Mouse (Mus musculus) kidney, embryonic 15.5 days (tissue): Measurements from ENCODE around the gene Gm47955. TPM values are rescaled to one million over a fixed set of nuclear protein-coding genes. Genes with fewer than 3 reads are reported as not detected.
"Not testable (repeated sequence)": the region's sequence is repeated elsewhere in the genome, so short reads cannot be mapped to it uniquely, and the experiment has no call there.

ENCODE experiments used
- ATAC-seq: fragments of 200-750 bp; cut with Nextera tagmentation; replicated peaks from 2 replicates; pipeline ENCODE4 v1.8.0; 2017; ENCODE audit warnings: moderate TSS enrichment; ENCODE audit not compliant: low FRiP score
- H3K27ac ChIP-seq: fragments of 300-500 bp; sonication (generic); 2 replicates; pipeline ENCODE4 v1.5.1; 2015; ENCODE audit warnings: mild to moderate bottlenecking, inconsistent platforms
- H3K27me3 ChIP-seq: fragments of 300-500 bp; sonication (generic); 2 replicates; pipeline ENCODE4 v1.6.1; 2015; ENCODE audit warnings: inconsistent platforms
- H3K36me3 ChIP-seq: fragments of 300-500 bp; sonication (generic); 2 replicates; pipeline ENCODE4 v1.6.1; 2015; ENCODE audit warnings: inconsistent platforms
- H3K4me1 ChIP-seq: fragments of 300-500 bp; sonication (generic); 2 replicates; pipeline ENCODE4 v1.6.1; 2015; ENCODE audit warnings: inconsistent platforms
- H3K4me2 ChIP-seq: fragments of 300-500 bp; sonication (generic); 2 replicates; pipeline ENCODE4 v1.6.1; 2015; ENCODE audit warnings: moderate library complexity, mild to moderate bottlenecking, inconsistent platforms
- H3K4me3 ChIP-seq: fragments of 300-500 bp; sonication (generic); replicated peaks from 2 replicates; pipeline ENCODE4 v1.5.1; 2015; ENCODE audit warnings: mild to moderate bottlenecking, inconsistent platforms
- H3K9ac ChIP-seq: fragments of 300-500 bp; sonication (generic); 2 replicates; pipeline ENCODE4 v1.6.1; 2015; ENCODE audit warnings: mild to moderate bottlenecking, inconsistent platforms
- H3K9me3 ChIP-seq: fragments of 300-500 bp; sonication (generic); replicated peaks from 2 replicates; pipeline ENCODE4 v1.6.1; 2016; ENCODE audit warnings: inconsistent platforms
- WGBS: fragments of 180-500 bp; shearing (Covaris S2); methylation state at CpG from one replicate; pipeline ENCODE4 v1.1.7; 2015; ENCODE audit warnings: mixed read lengths; 5-methylcytosine and 5-hydroxymethylcytosine counted together
- polyA plus RNA-seq: library from polyadenylated mRNA; unstranded; fragments of >200 nt; fragmentation: Nextera tagmentation; extraction: Ambion mirVana; gene quantifications from 2 replicates; pipeline ENCODE4 v1.2.1, GENCODE M21; 2015

Gene Gm47955
- polyA plus RNA-seq, 1 experiment from 2014 or later = not detected

GRCm38 (mm10) chr1:82972046-82972445 is 12.0 kb downstream of the Gm47955 start:
- Histone ChIP-seq H3K9me3 (no peaks in the 10 kb centered on the region), H3K4me3 (no peak overlapping the region), H3K27ac (peak overlapping the region; percentile 54), H3K27me3 (no peaks in the 10 kb centered on the region), H3K36me3 (no peaks in the 10 kb centered on the region), H3K4me2 (no peak overlapping the region), H3K4me1 (no peaks in the 10 kb centered on the region), H3K9ac (no peak overlapping the region)
- WGBS = 53% methylated on average over 4 of the region's 4 CpGs
- no peak for ATAC-seq

- peak overlapping the region; percentile 37; the same call in 1 of the 2 replicates for H3K27ac ChIP-seq
- 85% methylated on average over 1 of the region's 1 CpGs for WGBS
- no peak overlapping the region for H3K4me2 ChIP-seq
Measured at GRCm38 (mm10) chr1:82973244-82973643, 13.2 kb downstream of the Gm47955 start.

DNA sequence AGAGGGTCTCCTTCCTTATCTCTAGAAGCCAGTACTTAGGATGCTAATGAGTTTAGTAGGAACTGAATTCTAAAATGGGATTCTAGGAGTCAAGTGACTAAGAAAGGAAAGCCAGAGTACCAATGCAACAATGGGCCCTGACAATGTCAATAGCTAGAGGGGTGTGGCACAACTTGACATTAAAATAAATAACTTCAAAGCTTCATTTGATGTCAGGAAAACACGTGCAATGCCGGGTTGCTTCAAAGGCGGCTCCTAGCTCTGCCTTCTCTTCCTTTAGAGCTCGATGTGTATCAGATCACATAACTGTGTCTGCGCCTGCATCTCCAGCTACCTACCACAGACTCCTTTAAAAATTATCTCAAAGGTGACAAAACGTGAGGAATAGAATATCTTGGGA is 13.8 kb downstream of the Gm47955 start:
- no peaks in the 10 kb centered on the region for H3K9me3 ChIP-seq
- no peaks in the 10 kb centered on the region for H3K36me3 ChIP-seq
- no peak overlapping the region for H3K4me3 ChIP-seq
- no peaks in the 10 kb centered on the region for H3K27me3 ChIP-seq
- no peaks in the 10 kb centered on the region for H3K4me1 ChIP-seq
- H3K27ac ChIP-seq = 0 out of 2 replicates have a peak overlapping the region, but pooled peaks have one; percentile 15
- no peak overlapping the region for H3K9ac ChIP-seq
- no peak for ATAC-seq
- H3K4me2 ChIP-seq = no peak overlapping the region
- 63% methylated on average over 6 of the region's 6 CpGs for WGBS

More at GRCm38 (mm10) chr1:82973244-82973643, 13.2 kb downstream of the Gm47955 start:
- H3K9me3 ChIP-seq = no peaks in the 10 kb centered on the region
- ATAC-seq = no peak
- no peak overlapping the region for H3K4me3 ChIP-seq
- no peak overlapping the region for H3K9ac ChIP-seq
- no peaks in the 10 kb centered on the region for H3K4me1 ChIP-seq
- H3K36me3 ChIP-seq = no peaks in the 10 kb centered on the region
- no peaks in the 10 kb centered on the region for H3K27me3 ChIP-seq

GRCm38 (mm10) chr1:82974342-82974741 is 14.3 kb downstream of the Gm47955 start:
- no peaks in the 10 kb centered on the region for H3K9me3 ChIP-seq
- peak; percentile 60 for ATAC-seq
- H3K4me2 ChIP-seq = no peak overlapping the region

GRCm38 (mm10) chr1:82975750-82976149 is 15.7 kb downstream of the Gm47955 start:
- WGBS = 71% methylated on average over 5 of the region's 5 CpGs
- ATAC-seq = no peak
- H3K4me1 ChIP-seq = no peaks in the 10 kb centered on the region
- no peaks in the 10 kb centered on the region for H3K27me3 ChIP-seq
- H3K4me3 ChIP-seq = no peak overlapping the region
- H3K27ac ChIP-seq = no peak overlapping the region
- no peaks in the 10 kb centered on the region for H3K9me3 ChIP-seq
- H3K9ac ChIP-seq = no peak overlapping the region
- H3K4me2 ChIP-seq = no peak overlapping the region
- H3K36me3 ChIP-seq = no peaks in the 10 kb centered on the region

More at GRCm38 (mm10) chr1:82974342-82974741, 14.3 kb downstream of the Gm47955 start:
- H3K27ac ChIP-seq = 0 out of 2 replicates have a peak overlapping the region, but pooled peaks have one; percentile 15
- no peaks in the 10 kb centered on the region for H3K36me3 ChIP-seq
- no peak overlapping the region for H3K4me3 ChIP-seq
- WGBS = 80% methylated on average over 9 of the region's 9 CpGs
- no peaks in the 10 kb centered on the region for H3K27me3 ChIP-seq
- H3K4me1 ChIP-seq = no peaks in the 10 kb centered on the region
- H3K9ac ChIP-seq = no peak overlapping the region

DNA sequence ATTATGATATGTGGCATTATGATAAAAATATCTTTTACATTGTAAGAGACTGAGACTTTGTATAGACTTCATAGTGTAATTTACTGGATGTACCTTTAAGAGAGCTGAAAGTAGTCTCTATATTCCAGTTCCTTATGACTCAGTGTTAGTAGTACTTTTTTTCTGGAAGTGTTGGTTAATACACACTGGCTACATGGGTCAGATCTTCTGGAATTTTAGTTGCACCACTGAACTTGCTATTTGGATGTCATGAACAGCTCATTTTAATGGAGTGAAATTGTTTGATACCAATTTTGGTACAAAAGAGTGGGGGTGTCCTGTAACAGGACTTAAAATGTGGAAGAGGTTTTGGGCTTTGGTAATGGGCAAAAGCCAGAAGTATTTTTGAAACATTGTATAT is 17.8 kb downstream of the Gm47955 start:
- Histone ChIP-seq H3K36me3 (no peaks in the 10 kb centered on the region), H3K9ac (no peak overlapping the region), H3K27ac (no peak overlapping the region), H3K27me3 (no peaks in the 10 kb centered on the region), H3K4me1 (no peaks in the 10 kb centered on the region), H3K4me2 (no peak overlapping the region), H3K9me3 (no peaks in the 10 kb centered on the region), H3K4me3 (no peak overlapping the region)
- no peak for ATAC-seq

DNA sequence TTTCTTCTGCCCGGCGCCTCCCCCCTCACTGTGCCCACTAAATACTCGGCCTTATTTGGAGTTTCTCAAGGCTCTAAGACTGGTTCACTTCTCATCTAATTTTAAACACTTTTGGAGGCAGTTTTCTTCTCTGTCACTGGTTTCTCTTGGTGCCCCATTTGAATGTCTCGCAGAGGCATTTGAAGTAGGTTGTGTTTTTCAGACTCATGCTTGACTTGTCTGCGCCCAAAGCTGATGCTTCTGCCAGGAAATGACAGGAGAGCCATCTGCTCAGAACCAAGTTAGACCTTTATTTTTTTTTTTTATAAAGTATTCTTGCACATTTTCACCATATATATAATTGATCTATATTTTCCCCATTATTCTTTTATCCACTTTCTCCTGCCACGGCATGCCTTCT is 26.7 kb downstream of the Gm47955 start:
- no peak for ATAC-seq
- no peak overlapping the region for H3K4me3 ChIP-seq
- no peaks in the 10 kb centered on the region; the same call in 1 of the 2 replicates for H3K9me3 ChIP-seq
- H3K27ac ChIP-seq = no peak overlapping the region
- H3K36me3 ChIP-seq = no peaks in the 10 kb centered on the region
- 89% methylated on average over 6 of the region's 6 CpGs for WGBS
- no peaks in the 10 kb centered on the region for H3K4me1 ChIP-seq
- no peak overlapping the region for H3K9ac ChIP-seq
- H3K4me2 ChIP-seq = no peak overlapping the region
- H3K27me3 ChIP-seq = no peaks in the 10 kb centered on the region

DNA sequence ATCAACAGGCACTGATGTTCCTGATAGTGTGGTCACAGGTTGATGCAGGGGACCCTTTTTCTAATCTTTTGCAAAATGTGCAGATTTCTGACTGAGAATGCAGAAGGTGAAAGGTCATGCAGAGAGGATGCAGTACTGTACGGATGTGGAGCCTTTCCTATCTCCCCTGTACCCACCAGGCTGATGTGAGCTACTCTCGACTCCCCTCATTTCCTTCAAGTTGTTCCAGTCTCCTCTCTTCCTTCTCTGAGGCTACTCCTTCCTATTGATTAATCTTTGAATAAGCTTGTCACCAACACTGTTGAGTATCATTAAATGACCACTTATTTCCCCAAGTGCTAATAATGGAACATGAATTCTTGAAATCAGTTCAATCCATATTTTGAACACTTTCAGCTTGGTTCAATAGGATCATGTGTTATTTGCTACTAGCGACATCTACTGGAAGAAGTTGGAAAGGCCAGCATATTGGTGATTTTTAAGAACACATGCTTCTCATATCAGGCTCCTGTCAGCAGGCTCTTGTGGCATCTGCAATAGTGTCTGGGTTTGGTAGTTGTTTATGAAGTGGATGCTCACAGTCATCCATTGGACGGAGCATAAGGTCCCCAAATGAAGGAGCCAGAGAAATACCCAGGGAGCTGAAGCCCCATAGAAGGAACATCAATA is 27.6 kb downstream of the Gm47955 start:
- Histone ChIP-seq H3K9ac (no peak overlapping the region), H3K4me1 (no peaks in the 10 kb centered on the region), H3K9me3 (no peaks in the 10 kb centered on the region; the same call in 1 of the 2 replicates), H3K4me2 (no peak overlapping the region), H3K4me3 (no peak overlapping the region), H3K27me3 (no peaks in the 10 kb centered on the region), H3K36me3 (no peaks in the 10 kb centered on the region), H3K27ac (no peak overlapping the region)
- ATAC-seq = no peak
- 36% methylated on average over 4 of the region's 4 CpGs for WGBS

- Histone ChIP-seq H3K9ac (no peak overlapping the region), H3K27me3 (no peaks in the 10 kb centered on the region), H3K27ac (no peak overlapping the region), H3K9me3 (no peaks in the 10 kb centered on the region), H3K4me1 (no peaks in the 10 kb centered on the region), H3K4me2 (no peak overlapping the region), H3K4me3 (no peak overlapping the region), H3K36me3 (no peaks in the 10 kb centered on the region)
- 64% methylated on average over 4 of the region's 4 CpGs for whole genome bisulfite sequencing
- no peak for ATAC-seq
Measured at GRCm38 (mm10) chr1:82991062-82991461, 31.0 kb downstream of the Gm47955 start.

GRCm38 (mm10) chr1:82991596-82991995 is 31.5 kb downstream of the Gm47955 start:
- Histone ChIP-seq H3K36me3 (no peaks in the 10 kb centered on the region), H3K9ac (no peak overlapping the region), H3K4me1 (no peaks in the 10 kb centered on the region), H3K27me3 (no peaks in the 10 kb centered on the region), H3K9me3 (no peaks in the 10 kb centered on the region), H3K4me2 (no peak overlapping the region), H3K27ac (0 out of 2 replicates have a peak overlapping the region, but pooled peaks have one; percentile 33), H3K4me3 (no peak overlapping the region)
- 76% methylated on average over 3 of the region's 3 CpGs for WGBS
- ATAC-seq = peak; percentile 25; the same call in 1 of the 2 replicates

GRCm38 (mm10) chr1:82992093-82992492 is 32.0 kb downstream of the Gm47955 start:
- peak overlapping the region; percentile 33; the same call in 1 of the 2 replicates for H3K27ac ChIP-seq
- ATAC-seq = peak; percentile 66
- no peak overlapping the region for H3K9ac ChIP-seq
- H3K36me3 ChIP-seq = no peaks in the 10 kb centered on the region
- H3K4me3 ChIP-seq = no peak overlapping the region
- 67% methylated on average over 6 of the region's 6 CpGs for WGBS
- H3K4me2 ChIP-seq = no peak overlapping the region
- H3K27me3 ChIP-seq = no peaks in the 10 kb centered on the region
- no peaks in the 10 kb centered on the region for H3K4me1 ChIP-seq
- H3K9me3 ChIP-seq = no peaks in the 10 kb centered on the region

DNA sequence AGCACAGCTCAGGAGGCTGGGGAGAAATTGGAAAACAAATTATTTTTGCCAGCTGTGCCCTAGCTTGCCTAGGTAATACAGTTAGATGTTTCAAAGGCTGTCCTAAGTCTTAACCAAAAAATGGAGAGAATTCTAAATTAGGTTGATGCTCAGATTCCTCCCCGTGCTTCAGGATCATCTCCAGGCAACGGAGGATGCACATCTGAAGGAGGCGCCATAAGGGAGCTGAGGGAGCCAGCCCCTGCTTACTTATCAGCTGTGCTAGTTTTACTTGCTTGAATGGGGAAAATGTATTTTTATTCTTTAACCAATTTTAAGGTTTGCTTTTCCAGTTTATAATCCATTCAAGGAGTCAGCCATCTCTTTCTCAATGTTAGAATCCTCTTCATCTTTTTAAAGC is 33.9 kb downstream of the Gm47955 start:
- Histone ChIP-seq H3K4me2 (no peak overlapping the region), H3K27me3 (no peaks in the 10 kb centered on the region), H3K4me3 (no peak overlapping the region), H3K36me3 (no peaks in the 10 kb centered on the region), H3K4me1 (no peaks in the 10 kb centered on the region), H3K9me3 (no peaks in the 10 kb centered on the region), H3K27ac (no peak overlapping the region), H3K9ac (no peak overlapping the region)
- 88% methylated on average over 3 of the region's 3 CpGs for WGBS
- ATAC-seq = no peak

- H3K9ac ChIP-seq, H3K27me3 ChIP-seq, H3K4me2 ChIP-seq, H3K4me3 ChIP-seq, H3K4me1 ChIP-seq, H3K9me3 ChIP-seq, H3K27ac ChIP-seq, ATAC-seq, H3K36me3 ChIP-seq: not testable (repeated sequence)
- WGBS = 98% methylated on average over 9 of the region's 9 CpGs
Measured at GRCm38 (mm10) chr1:83000306-83000705, 40.2 kb downstream of the Gm47955 start, which contains the start of gene Gm47959. Gene Gm47959 (plus strand): TSS chr1:83000548.
